Mouse (Mus musculus) gastrocnemius, adult 18-20 months (tissue): Measurements from ENCODE around the gene Mrpl30. TPM values are rescaled to one million over a fixed set of nuclear protein-coding genes. Genes with fewer than 3 reads are reported as not detected.

Source experiments
- DNase-seq: peaks from one replicate; pipeline ENCODE4 v3.0.0; 2021; ENCODE audit warnings: low spot score
- total RNA-seq, 2 experiments: library from RNA; stranded (reverse); gene quantifications; 2 replicates each; pipeline ENCODE4 v1.2.3; 2021

Gene Mrpl30
- total RNA-seq, 2 experiments from 2014 or later = 269 to 291 TPM

DNA sequence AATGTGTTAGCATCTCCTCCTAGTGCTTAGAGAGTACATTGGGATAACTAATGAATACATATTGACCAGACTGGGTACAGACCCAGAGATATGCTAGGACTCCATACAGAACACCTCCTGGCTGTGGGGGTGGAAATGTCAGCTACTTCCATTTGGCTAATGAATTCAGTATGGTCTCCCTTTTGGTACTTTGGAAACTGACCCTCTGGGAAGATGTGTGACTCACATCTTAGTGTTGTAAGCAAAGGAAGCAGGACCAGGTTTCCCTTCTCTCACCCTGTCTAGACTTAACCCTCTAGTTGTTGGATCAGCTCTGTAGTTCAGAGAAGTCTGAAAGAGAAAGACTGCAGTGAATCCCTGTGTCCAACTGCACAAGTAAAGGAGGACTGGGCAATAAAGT, 4.3 kb downstream of the Mrpl30 start:
- no peak for DNase-seq

DNA sequence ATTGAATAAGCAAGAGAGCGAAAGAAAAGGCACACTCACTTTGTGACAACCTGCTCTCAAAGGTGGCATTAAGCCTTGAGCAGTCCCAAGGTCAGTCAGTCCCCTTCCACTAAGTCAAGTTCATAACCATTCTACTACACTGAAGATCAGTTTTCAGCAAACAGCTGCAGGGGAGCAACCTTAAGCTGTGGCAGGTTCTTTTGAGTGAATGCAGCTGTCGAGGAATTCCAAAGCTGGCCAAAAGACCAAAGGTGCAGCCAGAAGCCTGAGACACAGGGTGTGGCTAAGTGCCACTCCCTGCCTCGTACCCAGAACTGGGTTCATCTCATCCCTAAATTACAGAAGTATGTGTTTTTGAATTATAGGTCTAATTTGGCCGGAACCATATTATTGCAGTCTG, 9.5 kb downstream of the Mrpl30 start:
- DNase-seq = no peak

DNA sequence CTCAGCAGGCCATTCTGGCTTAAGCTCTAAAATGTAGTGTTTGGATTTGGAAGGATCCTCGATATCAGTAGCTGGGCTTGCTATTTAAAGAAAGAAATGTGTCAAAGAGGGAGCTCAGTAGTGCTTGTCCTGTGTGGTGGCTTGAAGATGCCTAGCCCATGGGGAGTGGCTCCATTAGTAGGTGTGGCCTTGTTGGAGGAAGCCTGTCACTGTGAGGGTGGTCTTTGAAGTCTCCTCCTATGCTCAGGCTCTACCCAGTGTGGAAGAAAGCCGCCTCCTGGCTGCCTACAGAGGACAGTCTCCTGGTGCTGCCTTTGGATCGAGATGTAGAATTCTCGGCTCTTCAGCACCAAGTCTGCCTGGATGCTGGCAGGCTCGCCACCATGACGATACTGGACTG, 10.0 kb downstream of the Mrpl30 start:
- DNase-seq = no peak

DNA sequence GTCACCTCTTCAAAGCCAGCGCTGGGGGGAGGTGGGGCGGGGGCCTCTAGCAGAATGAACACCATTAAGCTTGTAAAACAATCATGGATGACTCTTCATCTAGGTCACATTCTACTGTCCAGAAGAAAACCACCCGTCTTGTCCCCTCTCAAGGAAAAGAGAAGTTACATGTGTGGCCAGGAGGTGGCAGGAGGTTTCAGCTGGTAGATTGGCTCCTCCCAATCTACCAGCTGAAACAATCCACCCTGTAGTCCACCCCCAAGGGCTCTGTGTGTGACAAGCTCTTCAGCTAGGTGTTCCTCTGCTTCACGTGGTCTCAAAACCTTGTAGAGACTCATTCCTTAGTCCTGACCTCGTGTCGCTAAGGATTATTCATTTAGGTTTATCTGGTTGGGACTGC, 12.9 kb downstream of the Mrpl30 start:
- DNase-seq = no peak

DNA sequence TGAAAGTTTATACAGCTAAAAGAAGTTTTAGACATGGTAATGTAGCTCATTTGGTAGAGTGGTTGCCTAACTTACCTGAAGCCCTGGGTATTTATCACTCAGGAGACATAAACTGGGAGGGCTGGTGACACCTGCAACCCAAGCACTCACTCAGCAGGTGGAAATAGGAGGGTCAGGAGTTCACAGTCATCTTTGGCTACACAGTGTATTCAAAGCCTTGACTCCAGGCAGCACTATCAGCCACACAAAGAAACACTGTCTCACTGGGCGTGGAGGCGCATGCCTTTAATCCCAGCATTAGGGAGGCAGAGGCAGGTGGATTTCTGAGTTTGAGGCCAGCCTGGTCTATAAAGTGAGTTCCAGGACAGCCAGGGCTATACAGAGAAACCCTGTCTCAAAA, 22.5 kb downstream of the Mrpl30 start:
- DNase-seq = no peak

DNA sequence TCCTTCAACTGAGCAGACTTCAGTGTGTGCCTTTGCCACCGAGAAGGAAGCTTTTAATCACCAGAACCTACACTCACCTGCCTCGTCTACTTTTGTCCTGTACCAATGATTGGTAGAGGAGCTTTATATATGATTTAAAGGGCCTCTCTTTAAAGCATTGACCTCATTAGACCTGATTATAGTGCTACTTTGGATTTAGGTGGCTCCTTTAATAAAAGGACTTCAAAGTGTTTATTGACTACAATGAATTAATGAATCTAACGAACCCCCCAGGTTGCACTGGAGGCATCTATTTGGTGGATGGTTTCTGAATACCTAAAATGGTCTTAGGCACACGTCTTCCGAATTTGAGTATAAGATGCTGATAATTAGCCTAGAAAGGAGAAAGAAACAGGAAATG, 26.1 kb downstream of the Mrpl30 start, which contains the start of gene Lyg2:
Gene Lyg2 (minus strand): TSS at position 101 of the 400 bp plus-strand sequence.
- no peak for DNase-seq

DNA sequence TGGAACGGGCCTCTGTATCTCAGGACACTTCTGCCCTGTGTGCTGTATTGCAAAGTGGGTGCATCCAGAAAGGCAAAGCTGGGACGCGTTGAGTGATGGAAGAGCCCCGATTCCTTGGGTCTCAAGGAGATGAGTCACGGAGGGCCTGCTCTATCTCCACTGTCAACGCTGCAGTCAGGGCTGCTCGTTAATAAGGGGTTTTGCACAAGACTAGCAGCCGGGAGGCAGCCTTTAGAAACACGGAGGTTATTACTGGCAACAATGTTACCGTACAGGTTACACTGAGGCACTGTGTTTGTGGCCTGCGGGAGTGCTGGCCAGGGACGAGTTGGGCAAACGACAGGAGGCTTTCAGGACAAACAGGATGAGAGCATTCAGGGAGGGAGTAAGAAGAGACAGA, 27.4 kb downstream of the Mrpl30 start:
- no peak for DNase-seq

DNA sequence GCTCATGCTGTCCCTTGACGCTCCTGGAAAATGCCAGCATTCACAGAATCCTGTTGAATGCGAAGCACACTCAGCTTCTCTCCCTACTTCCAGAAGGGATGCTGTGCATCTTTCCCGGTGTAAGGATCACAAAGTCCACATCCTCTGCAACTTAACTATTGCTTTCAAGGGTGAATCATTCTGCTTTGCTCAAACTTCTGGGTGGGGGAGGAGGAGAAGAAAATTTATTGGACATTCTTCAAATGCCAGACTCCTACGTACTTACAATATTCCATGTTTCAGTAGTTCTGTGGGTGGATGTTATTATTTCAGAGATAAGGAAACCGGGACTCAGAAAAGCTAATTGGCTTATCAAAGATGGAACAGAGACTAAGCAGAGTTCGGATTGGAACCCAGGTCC, 27.8 kb downstream of the Mrpl30 start:
- DNase-seq = no peak

DNA sequence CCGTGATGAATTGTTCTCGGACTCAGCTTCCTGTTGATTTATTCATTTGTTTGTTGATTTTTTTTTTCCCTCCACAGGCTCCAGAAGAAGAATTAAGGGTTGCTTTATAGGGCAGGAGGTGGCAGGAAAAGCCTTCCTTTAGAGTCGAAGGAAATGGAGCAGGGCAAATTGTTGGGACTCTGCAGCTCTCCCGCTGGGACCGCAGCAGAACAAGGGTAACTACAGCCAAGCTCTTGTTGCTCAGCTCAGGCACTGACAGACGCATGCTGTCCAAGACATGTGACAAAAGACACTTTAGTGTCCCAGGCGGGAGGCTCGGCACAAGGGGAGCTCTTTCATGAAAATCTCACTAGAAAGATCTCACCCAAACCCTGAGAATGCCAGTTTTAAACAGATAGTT, 32.3 kb downstream of the Mrpl30 start:
- DNase-seq = no peak

DNA sequence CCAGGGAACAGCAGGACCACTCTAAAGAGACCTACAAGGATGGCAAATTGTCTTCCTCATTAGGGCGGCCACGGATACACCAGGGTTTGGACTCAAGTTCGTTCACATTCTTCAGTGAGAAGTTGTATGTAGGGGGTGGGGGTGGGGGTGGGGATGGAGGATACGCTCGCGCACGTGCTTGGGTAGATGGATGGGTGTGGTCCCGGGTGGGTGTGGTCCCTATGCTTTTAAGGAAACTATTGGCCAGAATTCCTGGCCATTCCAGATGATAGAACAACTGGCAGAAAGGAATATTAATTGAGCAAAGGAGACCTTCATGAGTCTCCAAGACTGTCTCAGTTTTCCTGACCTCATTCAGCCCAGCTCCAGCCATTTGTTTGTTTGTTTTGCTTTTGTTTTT, 35.7 kb downstream of the Mrpl30 start:
- DNase-seq = no peak

DNA sequence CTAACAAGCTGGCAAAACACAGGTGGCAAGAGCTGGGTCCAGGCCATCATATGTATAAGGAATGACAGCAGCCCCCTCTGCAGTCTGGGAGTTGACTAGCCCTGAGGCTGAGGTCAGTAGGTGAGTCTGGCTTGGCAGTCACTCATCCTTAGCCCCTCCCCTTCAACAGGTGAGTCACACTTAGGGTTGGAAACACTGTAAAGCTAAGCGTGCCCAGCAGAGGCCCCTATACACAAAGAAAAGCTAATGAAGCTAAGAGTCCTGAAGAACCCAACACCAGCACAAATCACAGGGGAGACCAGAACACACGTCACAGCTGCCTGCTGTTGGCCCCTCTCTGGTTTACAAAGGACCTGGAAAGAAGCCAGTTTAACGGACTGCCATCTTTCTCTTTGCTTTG, 41.5 kb downstream of the Mrpl30 start:
- DNase-seq = no peak

Other genes starting within 250 kb of the Mrpl30 start
- under 1 TPM; 0.57 to 0.59 TPM for gene 2010300C02Rik, start 170.4 kb upstream of the Mrpl30 start, total RNA-seq
- gene Tsga10, start 24.0 kb upstream of the Mrpl30 start, total RNA-seq = 1 to 10 TPM; 6.8 to 8.7 TPM
- gene Lipt1, start 18.7 kb upstream of the Mrpl30 start, total RNA-seq = 10 to 100 TPM in 1 of 2 experiments, 1 to 10 TPM in 1; 9.6 to 10.3 TPM
- gene Mitd1, start 66 bp upstream of the Mrpl30 start, total RNA-seq = 1 to 10 TPM in 1 of 2 experiments, under 1 TPM in 1; 0.71 to 1.4 TPM
- gene Lyg2, start 26.0 kb downstream of the Mrpl30 start, total RNA-seq = not detected
- not detected for gene Lyg1, start 67.3 kb downstream of the Mrpl30 start, total RNA-seq
- gene Txndc9, start 107.4 kb downstream of the Mrpl30 start, total RNA-seq = 10 to 100 TPM; 28.9 to 35.5 TPM
- 10 to 100 TPM; 46.7 to 58.9 TPM for gene Eif5b, start 107.5 kb downstream of the Mrpl30 start, total RNA-seq
- gene Rev1, start 239.3 kb downstream of the Mrpl30 start, total RNA-seq = 10 to 100 TPM; 16.3 to 18.4 TPM